Mouse (Mus musculus) thymus, postnatal 36 days (tissue): ENCODE data around the gene Gp1ba.
A peak's percentile ranks its signal among the peaks of the same experiment; 100 is the strongest.

Experiments used
- DNase-seq, 2 experiments: peaks; one replicate each; pipeline ENCODE4 v3.0.0; 2022; ENCODE audit warnings: mixed read lengths in 2 of 2

The Gp1ba gene

GRCm38 (mm10) chr11:70670483-70670882 lies 31.6 kb downstream of the Gp1ba start:
- peak in 1 of 2 experiments; percentile 46 for DNase-seq

DNA sequence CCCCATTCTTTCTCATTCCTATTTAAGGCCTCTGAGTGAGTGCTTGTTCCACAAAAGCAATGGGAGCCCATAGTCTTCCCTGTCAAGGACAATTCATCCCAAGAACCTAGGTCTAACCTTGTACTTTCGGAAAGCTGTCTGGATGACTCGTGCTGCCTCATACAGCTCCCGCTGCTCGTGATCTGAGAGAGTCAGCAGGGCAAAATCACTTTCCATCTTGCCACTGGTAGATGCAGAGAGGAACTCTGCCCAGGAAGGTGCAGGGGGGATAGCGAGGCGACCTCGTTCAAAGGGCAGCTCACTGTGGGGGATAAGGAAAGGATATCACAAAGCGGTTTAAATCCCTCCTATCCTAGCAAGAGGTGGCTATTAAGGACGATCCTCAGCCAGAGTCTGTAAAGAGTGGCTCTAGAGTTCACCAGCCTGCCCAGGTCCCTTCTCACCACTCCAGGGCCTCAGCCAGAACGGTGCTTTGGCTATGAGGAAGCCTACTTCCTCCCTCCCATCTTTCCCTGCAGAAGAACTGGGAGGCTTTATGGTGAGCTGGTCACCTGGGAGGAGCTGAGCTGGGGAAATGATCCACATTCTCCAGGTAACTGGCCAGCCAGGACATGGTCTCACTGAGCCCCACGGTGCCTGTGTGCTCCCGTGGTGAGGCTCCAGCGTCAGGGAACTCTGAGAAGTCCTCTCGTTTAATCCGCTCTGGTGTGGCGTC lies 32.6 kb downstream of the Gp1ba start:
- no peak for DNase-seq

- DNase-seq, result no peak
Observed at GRCm38 (mm10) chr11:70674014-70674413, 35.1 kb downstream of the Gp1ba start.

- no peak for DNase-seq
Observed at GRCm38 (mm10) chr11:70674501-70674900, 35.6 kb downstream of the Gp1ba start.

GRCm38 (mm10) chr11:70678092-70678491 lies 39.2 kb downstream of the Gp1ba start:
- no peak for DNase-seq

- DNase-seq, result no peak
Observed at GRCm38 (mm10) chr11:70678576-70678975, 39.7 kb downstream of the Gp1ba start.

DNA sequence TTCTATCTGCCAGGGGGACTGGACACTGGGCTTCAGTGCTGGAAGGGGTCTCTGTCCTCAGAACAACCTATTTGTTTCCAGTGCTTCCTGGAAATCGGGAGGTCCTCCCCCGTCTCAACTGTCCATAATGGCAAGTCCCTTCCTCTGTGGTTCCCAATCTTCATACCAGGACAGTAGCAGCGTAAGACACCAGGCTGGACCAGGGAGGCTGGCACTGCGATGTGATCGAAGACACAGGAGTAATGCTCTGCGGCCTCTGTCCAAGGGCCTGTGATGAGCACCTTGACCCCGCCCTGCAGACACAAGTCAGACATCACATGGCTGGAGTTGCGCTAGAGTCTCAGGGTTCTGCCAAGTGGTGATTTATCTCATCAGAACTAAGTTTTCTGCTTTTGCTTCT lies 40.4 kb downstream of the Gp1ba start:
- no peak for DNase-seq

GRCm38 (mm10) chr11:70679894-70680293 lies 41.0 kb downstream of the Gp1ba start:
- no peak for DNase-seq

GRCm38 (mm10) chr11:70681170-70681569 lies 42.2 kb downstream of the Gp1ba start:
- DNase-seq, result no peak

DNA sequence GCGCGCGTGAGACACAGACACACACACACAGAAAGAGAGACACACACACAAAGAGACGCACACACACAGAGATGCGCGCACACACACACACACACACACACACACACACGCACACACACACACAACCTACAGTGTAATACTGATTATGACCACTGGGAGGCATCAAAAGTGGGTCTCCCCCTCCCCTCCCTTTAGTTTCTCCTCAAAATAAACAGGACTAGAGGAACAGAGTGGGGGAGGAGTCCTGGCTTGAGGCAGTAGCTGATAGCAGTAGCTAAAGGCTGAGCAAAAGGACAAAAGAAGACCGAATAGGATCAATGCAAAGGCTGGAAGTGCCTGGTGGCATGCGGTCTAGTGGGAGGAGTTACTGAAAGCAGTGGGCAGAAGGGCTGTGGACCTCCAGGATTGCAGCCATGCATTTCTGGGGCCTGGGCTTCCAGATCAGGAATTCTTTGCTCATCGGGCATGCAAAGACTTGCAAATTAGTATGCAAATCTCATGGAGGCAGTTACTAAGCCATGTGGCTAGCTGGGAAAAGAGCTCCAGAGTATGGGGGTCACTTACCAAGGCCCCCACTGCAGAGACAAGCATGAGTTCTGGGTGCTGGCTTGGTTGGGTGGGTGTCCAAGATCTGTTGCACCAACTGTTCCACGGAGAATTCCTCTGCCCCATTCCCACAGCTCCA lies 43.1 kb downstream of the Gp1ba start:
- DNase-seq, result no peak

DNA sequence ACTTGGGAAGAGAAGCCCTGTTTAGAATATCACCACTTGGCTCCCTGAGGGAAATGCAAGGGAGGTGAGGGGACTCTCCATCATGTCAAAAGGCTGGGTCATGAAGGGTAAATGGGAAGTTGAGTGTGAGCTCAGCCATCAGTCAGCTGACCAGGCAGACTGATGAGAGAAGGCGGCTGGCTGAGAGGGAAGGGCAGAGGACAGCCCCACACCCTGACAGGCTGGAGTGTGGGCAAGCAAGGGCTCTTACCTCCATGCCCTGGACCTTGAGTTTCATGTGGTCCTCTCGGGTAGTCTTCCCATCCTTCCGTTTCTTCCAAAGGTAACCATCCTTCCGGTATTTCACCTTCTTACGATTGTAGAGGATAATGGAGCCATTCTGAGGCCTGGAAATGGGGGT lies 44.7 kb downstream of the Gp1ba start:
- no peak for DNase-seq

DNA sequence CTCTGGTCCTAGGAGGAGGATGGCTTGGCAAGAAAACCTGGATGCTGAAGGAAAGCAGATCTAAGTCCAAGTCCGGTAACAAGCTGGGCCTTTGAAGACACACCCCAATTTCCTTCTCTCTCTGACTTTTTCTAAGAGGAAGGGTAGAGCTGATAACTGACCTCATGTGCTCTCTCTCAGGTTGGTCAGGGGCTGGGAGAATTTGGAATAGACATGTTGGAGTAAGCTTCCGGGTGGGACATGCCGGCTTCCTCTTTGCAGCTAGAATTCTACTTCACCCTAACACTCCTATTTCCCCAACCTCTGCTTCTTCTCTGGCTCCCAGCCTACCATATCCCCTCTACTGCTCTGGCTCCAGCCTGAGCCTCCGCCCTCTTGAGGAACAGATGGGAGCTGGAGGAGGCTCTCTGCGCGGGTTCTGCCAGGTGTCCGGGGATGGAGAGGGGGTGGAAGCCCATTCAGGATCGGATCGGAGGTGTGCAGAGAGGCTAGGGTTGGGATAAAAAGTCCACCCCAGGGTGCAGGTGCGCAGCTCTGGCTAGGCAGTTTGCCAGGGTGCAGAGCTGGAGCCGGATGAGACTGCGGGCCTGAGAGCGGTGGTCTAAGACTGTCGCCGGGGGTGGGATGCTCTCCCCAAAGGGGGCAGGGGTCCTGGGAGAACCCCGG lies 48.1 kb downstream of the Gp1ba start:
- DNase-seq, result no peak

- DNase-seq, result peak; percentile 89 to 90
Observed at GRCm38 (mm10) chr11:70687601-70688199, 48.8 kb downstream of the Gp1ba start, which contains the start of gene Camta2. Camta2 (minus strand) TSS chr11:70688105.

GRCm38 (mm10) chr11:70688372-70688771 lies 49.5 kb downstream of the Gp1ba start:
- no peak for DNase-seq

DNA sequence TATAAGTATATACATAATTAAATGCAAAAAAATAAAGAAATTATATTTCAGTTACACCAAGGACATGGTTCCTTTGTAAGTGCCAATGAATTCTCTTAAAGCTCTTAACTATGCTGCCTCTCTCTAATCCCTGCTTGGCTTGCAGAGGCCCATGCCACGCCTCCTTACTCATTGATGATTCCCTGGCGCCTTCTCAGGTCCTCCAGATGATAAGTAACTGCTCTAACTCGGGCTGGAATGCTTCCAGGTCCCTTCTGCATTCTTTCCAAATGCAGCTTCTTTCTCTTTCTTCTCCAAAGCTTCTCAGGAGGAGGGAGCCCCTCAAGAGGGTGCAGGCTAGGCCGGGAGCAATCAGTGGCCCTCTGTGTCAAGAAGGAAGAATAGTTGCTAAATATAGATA lies 50.7 kb downstream of the Gp1ba start:
- no peak for DNase-seq
